9 mouse cellular contexts compared by ENCODE assay signal in genomic region chr7:109781470-109782203, GRCm38 (mm10). TPM values are rescaled to one million over a fixed set of nuclear protein-coding genes. Genes with fewer than 3 reads are reported as not detected.
DNase-seq lines count a peak whose midpoint lies in the region; ATAC-seq and TF ChIP-seq lines count a peak whose summit lies in the region.
"Had no signal": no experiment of that assay in that cellular context is flagged by ENCODE, and none has a peak within 500 bp of the region (broad histone marks: within the 10 kb centered on the region; RNA-seq: fewer than 3 reads in every experiment).

Gene Nrip3 (minus strand): TSS chr7:109782025.

- H3K4me2 ChIP-seq in heart, embryonic 12.5 days, result peak within 1 kb of the TSS; percentile 95
- H3K4me2 ChIP-seq in kidney, embryonic 15.5 days, result peak within 1 kb of the TSS; percentile 79
- H3K4me2 ChIP-seq in myocyte (ENCODE audit: low read depth), result peak within 1 kb of the TSS; percentile 12
- peak within 1 kb of the TSS; percentile 98 for H3K4me2 ChIP-seq in stomach, embryonic 16.5 days (ENCODE audit: low read depth, low read length)

- no peak within 1 kb of the TSS for H3K27ac ChIP-seq in heart, embryonic 12.5 days (ENCODE audit: poor library complexity, severe bottlenecking)
- H3K27ac ChIP-seq in kidney, embryonic 15.5 days, result no peak within 1 kb of the TSS
- no peak within 1 kb of the TSS for H3K27ac ChIP-seq in stomach, embryonic 16.5 days (ENCODE audit: low read length)

- peaks cover 59% of the 10 kb centered on the region for H3K27me3 ChIP-seq in heart, embryonic 12.5 days (replicated peaks)
- peaks cover 69% of the 10 kb centered on the region for H3K27me3 ChIP-seq in kidney, embryonic 15.5 days
- peaks cover 45% of the 10 kb centered on the region for H3K27me3 ChIP-seq in myocyte (ENCODE audit: control insufficient read depth, insufficient read depth, insufficient read length)
- peaks cover 14% of the 10 kb centered on the region for H3K27me3 ChIP-seq in stomach, embryonic 16.5 days (ENCODE audit: control insufficient read depth, insufficient read depth, low read length)

- H3K4me1 ChIP-seq in heart, embryonic 12.5 days (replicated peaks), result peaks cover 16% of the 10 kb centered on the region
- peaks cover 16% of the 10 kb centered on the region for H3K4me1 ChIP-seq in kidney, embryonic 15.5 days
- H3K4me1 ChIP-seq in stomach, embryonic 16.5 days (ENCODE audit: control insufficient read depth, insufficient read depth, low read length), result 0 out of 2 replicates have a peak, but pooled peaks cover 6% of the 10 kb centered on the region

- H3K4me3 ChIP-seq in heart, embryonic 12.5 days, result peak within 1 kb of the TSS; percentile 54
- H3K4me3 ChIP-seq in kidney, embryonic 15.5 days (replicated peaks), result peak within 1 kb of the TSS; percentile 45
- H3K4me3 ChIP-seq in myocyte, result no peak within 1 kb of the TSS
- H3K4me3 ChIP-seq in stomach, embryonic 16.5 days (replicated peaks; ENCODE audit: low read length), result peak within 1 kb of the TSS; percentile 51

- DNase-seq in CD4-positive, CD25-positive, alpha-beta regulatory T cell, adult 2 months (ENCODE audit: low read depth, low spot score), result peak; percentile 81
- DNase-seq in brain, embryonic 18.5 days (ENCODE audit: low read depth, low spot score), result peak; percentile 49
- peak; percentile 89 for DNase-seq in liver

- no peaks in the 10 kb centered on the region for H3K36me3 ChIP-seq in heart, embryonic 12.5 days
- no peaks in the 10 kb centered on the region for H3K36me3 ChIP-seq in kidney, embryonic 15.5 days
- H3K36me3 ChIP-seq in myocyte (ENCODE audit: control insufficient read depth, insufficient read depth), result no peaks in the 10 kb centered on the region
- no peaks in the 10 kb centered on the region for H3K36me3 ChIP-seq in stomach, embryonic 16.5 days (ENCODE audit: control insufficient read depth, insufficient read depth, low read length)

- 1% methylated on average over 51 of the region's 52 CpGs for WGBS in heart, embryonic 12.5 days
- WGBS in kidney, embryonic 15.5 days, result 1% methylated on average over 52 of the region's 52 CpGs
- WGBS in stomach, embryonic 16.5 days, result 1% methylated on average over 52 of the region's 52 CpGs

- no peak for TF ChIP-seq POLR2A in myocyte (IDR thresholded peaks at IDR 0.05; ENCODE audit: insufficient read length, low read depth)

- H3ac ChIP-seq in myocyte (ENCODE audit: control insufficient read depth, insufficient read length), result no peak within 1 kb of the TSS

- H3K79me2 ChIP-seq in myocyte (ENCODE audit: control insufficient read depth, insufficient read depth), result no peaks in the 10 kb centered on the region

- no peaks in the 10 kb centered on the region for H3K9me3 ChIP-seq in heart, embryonic 12.5 days (replicated peaks)
- no peaks in the 10 kb centered on the region for H3K9me3 ChIP-seq in kidney, embryonic 15.5 days (replicated peaks)
- no peaks in the 10 kb centered on the region for H3K9me3 ChIP-seq in stomach, embryonic 16.5 days (replicated peaks; ENCODE audit: control insufficient read depth, low read length)

- peak within 1 kb of the TSS; percentile 59 for H3K9ac ChIP-seq in heart, embryonic 12.5 days
- H3K9ac ChIP-seq in kidney, embryonic 15.5 days, result peak within 1 kb of the TSS; percentile 33
- H3K9ac ChIP-seq in stomach, embryonic 16.5 days (ENCODE audit: low read length), result peak within 1 kb of the TSS; percentile 57

- peak; percentile 87 for ATAC-seq in erythroblast, adult 5-6 weeks (replicated peaks; ENCODE audit: low FRiP score, poor library complexity, severe bottlenecking)
- ATAC-seq in heart, embryonic 12.5 days (ENCODE audit: insufficient number of reproducible peaks, low FRiP score), result peak; percentile 90
- ATAC-seq in kidney, embryonic 15.5 days (replicated peaks; ENCODE audit: low FRiP score), result peak; percentile 88
- peak; percentile 84 for ATAC-seq in stomach, embryonic 16.5 days (ENCODE audit: insufficient read depth, low FRiP score)

TF ChIP-seq in myocyte, 11 proteins besides CTCF, POLR2A, EP300 and RAD21:
- TF ChIP-seq REST (IDR thresholded peaks at IDR 0.05; ENCODE audit: insufficient read depth, insufficient read length) (no peak), MYOD1 (IDR thresholded peaks at IDR 0.05; ENCODE audit: control insufficient read depth in 1 of 3, insufficient read length in 2 of 3, low read depth in 2 of 3) (no peak), CEBPB (IDR thresholded peaks at IDR 0.05; ENCODE audit: insufficient read depth, poor library complexity, severe bottlenecking) (no peak), MYOG (IDR thresholded peaks at IDR 0.05; ENCODE audit: control insufficient read depth in 1 of 3, insufficient read depth in 1 of 3, insufficient read length in 2 of 3, low read depth in 2 of 3) (no peak), POLR2AphosphoS2 (IDR thresholded peaks at IDR 0.05; ENCODE audit: insufficient read length, low read depth) (no peak), E2F4 (IDR thresholded peaks at IDR 0.05; ENCODE audit: insufficient read depth) (no peak), MAX (IDR thresholded peaks at IDR 0.05; ENCODE audit: low read depth) (no peak), TCF3 (IDR thresholded peaks at IDR 0.05; ENCODE audit: insufficient read length, low read depth) (no peak), TCF12 (IDR thresholded peaks at IDR 0.05; ENCODE audit: insufficient read depth, poor library complexity, severe bottlenecking) (no peak), SRF (IDR thresholded peaks at IDR 0.05; ENCODE audit: control insufficient read depth, insufficient read length, low read depth) (no peak)

RNA-seq across cellular contexts. Expression of gene Nrip3, which starts in this region (rescaled TPM):
- total RNA-seq in erythroblast, adult 5-6 weeks (2015; ENCODE audit: low replicate concordance), result 10.7 and 14.0 TPM in 2 replicates
- 9.9 and 19.9 TPM in 2 replicates for total RNA-seq in erythroblast, adult 5-6 weeks (2017; ENCODE audit: low replicate concordance)
- polyA plus RNA-seq in heart, embryonic 12.5 days (2016; fragmentation: Nextera tagmentation; extraction: Ambion mirVana), result 0.71 and 1.0 TPM in 2 replicates
- polyA plus RNA-seq in kidney, embryonic 15.5 days (2015; fragmentation: Nextera tagmentation; extraction: Ambion mirVana), result 0.53 and 0.57 TPM in 2 replicates
- 0.01 TPM for polyA plus RNA-seq in myocyte (2012; fragmentation: generic; extraction: Trizol)
- polyA plus RNA-seq in stomach, embryonic 16.5 days (2015; fragmentation: Nextera tagmentation; extraction: Ambion mirVana), result 0.87 and 1.2 TPM in 2 replicates
- total RNA-seq: MEL had no signal

Comparison
In these comparisons a context has a peak if more than half of its experiments do, and no peak if none do; other contexts are left out.
1. Peak in ATAC-seq, H3K4me3 ChIP-seq, H3K9ac ChIP-seq and H3K4me2 ChIP-seq in kidney, embryonic 15.5 days; RNA of the gene not detected or under 1 TPM.
2. H3K4me2 ChIP-seq: peak in every context shown above with its lines; median percentile 98 in stomach, embryonic 16.5 days; 95 in heart, embryonic 12.5 days; 79 in kidney, embryonic 15.5 days; 12 in myocyte.